Mouse (Mus musculus): ENCODE measurements around the gene Ugt1a6b.

The Ugt1a6b gene

DNA sequence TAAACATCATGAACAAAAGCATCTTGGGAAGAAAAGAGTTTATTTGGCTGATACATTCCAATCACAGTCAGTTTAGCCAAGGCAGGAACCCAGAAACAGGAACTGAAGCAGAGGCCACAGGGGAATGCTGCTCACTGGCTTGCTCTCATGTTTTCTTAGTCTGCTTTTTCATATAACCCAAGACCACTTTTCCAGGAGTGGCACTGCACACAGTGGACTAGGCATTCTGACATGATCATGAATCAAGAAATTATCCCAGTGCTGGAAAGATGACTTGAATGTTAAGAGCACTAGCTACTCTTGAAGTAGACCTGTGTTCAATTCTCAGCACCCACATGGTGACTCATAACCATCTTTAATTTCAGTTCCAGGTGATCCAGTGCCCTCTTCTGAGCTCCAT, 122.7 kb downstream of the Ugt1a6b start:
- DNase-seq = no peak

DNA sequence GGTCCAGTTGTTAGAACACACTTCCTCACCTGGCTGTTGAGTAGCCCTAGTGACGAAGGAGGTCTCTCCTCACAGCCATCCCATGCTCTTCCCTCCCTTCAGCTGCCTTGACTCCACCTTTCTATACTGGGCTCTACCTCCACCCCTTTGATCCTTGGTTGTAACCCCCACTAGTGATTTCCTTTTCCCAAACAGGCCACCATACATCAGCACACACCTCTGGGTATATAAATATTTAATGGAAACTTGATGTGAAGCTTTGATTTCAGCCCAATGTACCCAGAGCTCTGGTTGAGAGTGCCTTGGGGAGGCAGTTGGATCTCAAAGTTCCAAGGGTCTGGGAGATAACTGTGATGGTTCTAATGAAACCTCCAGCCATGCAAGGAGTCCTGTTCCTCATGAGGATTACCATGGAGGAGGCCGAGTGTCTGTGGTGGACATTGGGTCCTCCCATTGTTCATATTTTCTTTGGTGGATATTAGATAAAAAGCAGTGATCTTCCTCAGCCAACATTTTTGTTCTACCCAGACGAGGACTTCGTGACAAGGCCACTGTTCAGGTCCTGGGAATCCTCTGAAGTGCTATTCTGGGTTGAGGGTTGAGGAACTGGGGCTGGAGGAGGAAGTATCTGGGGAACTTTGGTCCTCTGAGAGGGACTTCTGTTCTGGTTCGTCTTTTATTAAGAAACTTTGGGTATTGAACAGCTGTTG, 123.8 kb downstream of the Ugt1a6b start, which contains the start of gene Mroh2a:
TSS of gene Mroh2a (plus strand) at position 317 of the 710 bp plus-strand sequence.
- no peak for DNase-seq

DNA sequence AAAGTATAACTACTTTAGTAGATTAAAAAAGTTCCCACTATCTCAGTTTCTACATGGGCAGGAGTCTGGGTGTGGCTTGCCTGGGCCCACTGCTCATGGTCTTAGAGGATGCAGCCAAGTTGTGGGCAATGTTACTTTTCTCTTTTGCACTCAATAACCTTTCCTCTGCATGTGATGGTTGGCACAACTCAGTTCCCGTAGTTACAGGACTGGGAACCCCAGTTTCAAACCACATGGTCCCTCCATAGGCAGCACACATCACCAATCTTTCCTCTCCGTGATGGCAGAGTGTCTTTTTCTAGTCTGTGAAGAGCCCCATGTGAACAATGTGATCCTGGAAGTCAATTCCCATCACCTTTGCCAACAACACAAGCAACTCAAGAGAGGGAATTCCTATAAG, 124.4 kb downstream of the Ugt1a6b start:
- DNase-seq = no peak

DNA sequence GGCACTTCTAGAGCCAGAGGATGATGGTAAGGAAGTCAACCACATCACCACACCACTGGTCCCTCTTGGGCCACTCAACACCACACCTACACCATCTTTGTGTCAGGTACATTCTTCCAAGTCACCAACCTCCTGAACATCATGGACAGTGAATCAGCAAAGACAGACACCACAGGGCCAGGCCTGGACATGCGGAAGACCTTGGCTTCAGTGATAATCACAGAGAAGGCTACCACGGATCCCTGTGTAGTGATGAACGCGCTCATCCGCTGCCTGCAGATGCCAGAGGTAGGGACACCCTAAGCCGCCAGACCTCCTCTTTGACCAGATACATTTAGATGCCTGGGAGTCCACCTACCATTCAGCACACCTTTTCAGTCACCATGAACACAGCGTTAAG, 125.1 kb downstream of the Ugt1a6b start:
- no peak for DNase-seq

DNA sequence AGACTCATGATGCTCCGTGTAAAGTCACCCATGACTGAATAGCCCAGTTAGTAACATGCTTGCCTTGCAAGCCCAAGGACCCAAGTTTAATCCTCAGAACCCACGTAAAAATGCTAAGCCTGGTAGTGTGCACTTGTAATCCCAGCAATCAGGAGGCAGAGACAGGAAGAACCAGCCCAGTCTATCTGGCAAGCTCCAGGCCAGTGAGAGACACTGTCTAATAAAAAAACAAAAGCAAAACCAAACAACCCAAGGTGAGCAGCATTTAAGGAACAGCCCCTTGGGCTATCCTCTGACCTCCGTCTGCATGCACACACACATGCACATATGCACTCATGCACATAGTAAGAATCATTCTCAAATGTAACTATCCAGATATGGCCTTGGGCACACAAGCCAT, 126.5 kb downstream of the Ugt1a6b start:
- no peak for DNase-seq

DNA sequence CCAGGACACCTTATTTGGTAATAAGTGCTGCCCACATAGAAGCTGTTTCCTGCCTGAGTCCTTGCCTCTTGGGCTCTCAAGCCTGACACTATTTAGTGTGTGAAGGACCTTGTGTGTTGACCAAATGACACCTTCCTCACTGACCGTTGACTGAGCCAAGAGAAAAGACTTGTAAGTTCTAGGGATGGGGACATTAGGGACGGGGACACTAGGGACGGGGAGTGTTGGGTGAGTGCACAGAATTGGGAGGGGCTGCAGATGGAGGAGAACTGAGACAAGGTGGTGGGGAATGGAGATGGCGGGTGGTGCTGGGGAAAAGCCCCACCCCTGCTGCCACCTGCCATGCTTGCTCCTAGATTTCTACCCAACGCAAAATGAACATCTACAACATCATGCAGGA, 126.9 kb downstream of the Ugt1a6b start:
- no peak for DNase-seq

DNA sequence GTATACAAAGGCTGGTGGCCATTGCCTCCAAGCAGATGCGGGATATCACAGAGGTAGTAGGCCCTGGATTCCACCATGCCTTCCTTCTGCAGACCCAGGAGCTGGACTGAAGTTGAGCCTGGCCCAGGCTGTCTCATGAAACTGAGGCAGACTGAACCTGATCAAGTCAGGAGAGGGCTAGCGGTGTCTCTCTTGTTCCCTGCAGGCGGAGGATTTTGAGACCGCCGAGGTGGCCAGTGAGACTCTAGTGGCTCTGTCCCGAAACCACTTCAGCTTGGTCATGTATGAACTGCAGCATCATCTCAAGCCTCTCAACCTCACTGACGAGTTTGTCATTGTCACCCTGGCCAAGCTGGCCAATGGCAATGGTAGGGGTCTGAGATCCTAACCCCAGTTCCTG, 127.4 kb downstream of the Ugt1a6b start:
- no peak for DNase-seq

DNA sequence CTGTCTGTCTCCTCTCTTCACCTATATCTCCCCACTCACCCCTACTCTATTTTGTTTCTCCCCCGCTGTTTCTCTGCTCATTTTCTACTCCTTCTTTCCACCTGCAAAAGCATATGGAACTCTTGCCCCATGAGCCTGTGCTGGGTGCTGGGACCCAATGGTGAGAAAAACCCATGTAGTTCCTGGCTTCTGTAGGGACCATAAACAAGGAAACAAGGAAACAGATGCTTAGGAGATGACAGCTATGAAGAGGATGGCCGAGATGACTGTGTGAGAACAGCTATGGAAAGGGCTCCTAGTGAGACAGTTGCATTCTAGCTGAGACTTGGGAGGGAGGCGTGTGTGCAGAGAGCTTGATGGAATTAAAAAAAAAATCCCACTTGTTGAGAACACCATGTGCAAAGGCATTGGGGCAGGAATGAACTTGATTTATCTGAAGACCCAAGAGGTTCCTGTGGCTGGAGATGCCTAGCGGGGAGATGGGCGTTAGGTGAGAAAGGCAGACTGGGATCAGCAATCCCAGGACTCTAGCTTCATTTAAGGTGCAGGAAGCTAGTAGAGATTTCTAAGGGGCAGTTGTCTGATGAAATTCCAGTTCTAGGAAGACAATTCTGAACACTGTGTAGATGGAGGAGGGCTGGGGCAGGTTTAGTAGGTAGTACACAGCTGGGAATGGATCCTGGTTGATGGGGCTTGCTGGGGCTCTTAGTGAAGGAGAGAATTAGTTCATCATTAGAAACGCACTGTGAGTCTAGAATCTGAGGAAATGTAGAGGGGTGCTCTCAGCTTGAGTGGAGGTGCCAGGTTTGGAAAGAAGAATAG, 128.1 kb downstream of the Ugt1a6b start:
- DNase-seq = no peak

DNA sequence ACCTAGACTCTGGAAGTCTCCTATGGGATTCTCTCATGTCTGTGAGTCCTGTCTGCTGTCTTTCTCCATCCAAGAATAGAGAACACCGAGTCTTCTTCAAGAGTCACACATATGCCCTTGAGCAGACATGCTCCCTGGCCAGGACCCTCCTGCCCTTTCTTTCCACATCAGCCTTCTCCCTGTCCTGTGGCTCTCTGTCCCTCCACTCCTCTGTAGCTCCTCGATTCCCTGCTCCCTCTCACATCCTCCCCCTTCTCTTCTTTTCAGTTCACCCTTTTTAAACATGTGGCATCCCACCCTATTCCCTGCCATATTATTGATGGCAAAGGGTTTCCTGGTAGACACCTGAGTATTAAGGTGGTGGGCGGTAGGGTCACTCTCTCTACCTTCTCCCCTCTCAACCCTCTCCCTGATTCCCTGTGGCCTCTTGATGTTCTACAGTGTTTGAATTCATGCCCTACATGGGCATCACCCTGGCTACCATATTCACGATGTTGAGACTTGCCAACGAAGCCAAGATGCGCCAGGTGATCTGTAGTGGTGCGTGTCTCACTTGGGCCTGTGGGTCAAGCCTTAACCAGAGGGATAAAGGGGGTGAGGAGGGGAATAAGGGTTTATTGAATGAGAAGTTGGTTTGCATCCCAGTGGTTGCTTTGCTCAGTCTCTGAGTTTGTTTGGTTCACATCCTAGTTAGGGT, 128.9 kb downstream of the Ugt1a6b start:
- no peak for DNase-seq

DNA sequence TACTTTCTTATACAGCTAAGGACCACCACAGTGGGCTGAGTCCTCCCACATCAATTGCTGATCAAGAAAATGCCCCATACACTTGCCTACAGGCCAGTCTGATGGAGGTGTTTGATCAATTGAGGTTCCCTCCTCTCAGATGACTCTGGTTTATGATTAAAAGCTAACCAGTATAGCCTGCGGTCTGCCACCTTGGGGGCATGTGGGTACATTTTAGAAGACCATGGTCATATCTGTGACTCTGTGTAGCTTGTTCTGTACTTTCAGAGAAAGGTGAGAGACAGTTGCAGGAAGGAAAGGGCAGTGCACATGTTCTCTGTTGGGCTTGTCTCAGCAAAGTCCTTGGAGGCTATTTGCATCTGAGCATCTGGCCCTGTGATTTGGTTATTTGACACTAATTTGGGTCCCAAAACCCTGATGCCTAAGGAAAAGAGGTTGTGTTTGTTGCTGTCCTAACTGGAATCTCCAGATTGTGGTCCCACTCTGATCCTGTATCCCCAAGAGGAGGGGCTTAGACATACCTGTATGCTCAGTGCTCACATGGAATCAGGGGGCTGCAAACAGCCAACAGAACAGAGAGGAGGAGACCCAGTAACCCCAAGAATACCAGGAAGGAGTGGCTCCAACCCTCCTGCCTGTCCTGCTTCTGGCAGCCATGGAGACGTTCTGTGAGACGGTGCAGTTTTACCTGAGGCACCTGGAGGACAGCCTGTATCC, 129.8 kb downstream of the Ugt1a6b start:
- DNase-seq = no peak

DNA sequence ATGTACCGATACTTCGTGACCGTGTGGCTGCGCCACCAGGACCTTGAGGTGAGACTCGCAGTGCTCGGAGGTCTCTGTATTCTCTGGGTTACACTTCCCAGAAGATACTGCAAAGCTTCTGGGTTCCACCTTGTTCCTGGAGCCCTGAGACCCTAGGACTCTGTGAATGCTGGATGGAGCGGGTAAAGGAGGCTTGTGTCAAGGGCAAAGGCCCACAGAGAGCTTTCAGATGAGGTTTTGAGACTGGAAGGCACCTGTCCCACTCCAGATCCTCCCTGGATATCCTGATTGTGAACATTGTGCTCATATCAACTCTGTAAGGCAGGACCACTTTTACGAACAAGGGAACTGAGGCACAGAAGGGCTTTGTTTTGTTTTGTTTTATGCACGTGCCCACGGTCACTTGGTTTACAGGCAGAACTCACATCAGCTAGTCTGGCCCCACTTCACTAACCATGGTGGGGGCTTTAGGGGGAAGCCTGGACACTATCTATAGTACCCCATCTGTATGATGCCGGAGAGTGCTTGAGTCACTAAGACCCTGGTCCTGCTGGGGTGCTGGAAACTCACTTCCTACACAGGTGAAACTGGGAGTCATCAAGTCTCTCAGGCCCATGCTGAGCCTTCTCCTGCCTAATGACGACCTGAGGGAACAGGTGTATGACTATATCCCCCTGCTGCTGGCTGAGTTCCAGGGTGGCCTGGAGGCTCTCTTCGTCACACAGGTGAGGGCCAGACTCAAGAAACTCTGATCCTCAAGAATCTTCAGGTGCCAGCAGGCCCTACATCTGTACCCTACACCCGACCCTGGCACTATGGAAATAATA, 130.6 kb downstream of the Ugt1a6b start:
- no peak for DNase-seq

DNA sequence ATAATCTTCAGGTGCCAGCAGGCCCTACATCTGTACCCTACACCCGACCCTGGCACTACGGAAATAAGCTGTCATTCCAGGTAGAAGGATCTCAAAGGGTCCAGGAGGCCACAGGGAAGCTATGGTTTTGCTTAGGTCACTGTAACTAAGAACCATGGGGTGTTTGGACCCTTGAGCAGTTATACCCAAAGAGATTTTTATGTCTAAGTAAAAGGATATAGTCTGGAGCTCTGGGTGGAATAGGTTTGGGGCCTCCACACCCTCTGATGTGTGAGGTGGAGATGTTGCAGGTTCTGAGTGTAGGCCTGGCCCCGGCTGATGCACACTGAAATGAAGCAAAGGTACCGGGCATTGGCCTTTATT, 131.2 kb downstream of the Ugt1a6b start:
- no peak for DNase-seq

DNA sequence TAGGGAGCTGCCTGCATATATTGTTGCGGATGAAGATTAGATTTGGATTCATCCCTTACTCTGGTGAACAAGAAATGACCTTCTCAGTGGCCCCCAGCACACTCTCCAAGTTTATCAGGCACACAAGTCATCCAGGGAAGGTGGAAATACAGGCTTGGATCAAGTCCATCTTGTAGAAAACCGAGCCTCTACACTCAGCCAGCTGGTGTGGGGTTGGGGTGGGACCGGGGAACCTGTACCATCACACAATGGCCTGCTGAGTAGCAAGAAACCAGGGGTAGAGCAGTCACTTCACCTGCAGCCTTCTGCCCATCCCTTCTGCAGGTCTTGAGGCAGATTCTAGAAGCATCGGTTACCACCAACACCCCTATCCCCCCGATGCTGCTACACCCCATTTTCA, 131.6 kb downstream of the Ugt1a6b start:
- no peak for DNase-seq

DNA sequence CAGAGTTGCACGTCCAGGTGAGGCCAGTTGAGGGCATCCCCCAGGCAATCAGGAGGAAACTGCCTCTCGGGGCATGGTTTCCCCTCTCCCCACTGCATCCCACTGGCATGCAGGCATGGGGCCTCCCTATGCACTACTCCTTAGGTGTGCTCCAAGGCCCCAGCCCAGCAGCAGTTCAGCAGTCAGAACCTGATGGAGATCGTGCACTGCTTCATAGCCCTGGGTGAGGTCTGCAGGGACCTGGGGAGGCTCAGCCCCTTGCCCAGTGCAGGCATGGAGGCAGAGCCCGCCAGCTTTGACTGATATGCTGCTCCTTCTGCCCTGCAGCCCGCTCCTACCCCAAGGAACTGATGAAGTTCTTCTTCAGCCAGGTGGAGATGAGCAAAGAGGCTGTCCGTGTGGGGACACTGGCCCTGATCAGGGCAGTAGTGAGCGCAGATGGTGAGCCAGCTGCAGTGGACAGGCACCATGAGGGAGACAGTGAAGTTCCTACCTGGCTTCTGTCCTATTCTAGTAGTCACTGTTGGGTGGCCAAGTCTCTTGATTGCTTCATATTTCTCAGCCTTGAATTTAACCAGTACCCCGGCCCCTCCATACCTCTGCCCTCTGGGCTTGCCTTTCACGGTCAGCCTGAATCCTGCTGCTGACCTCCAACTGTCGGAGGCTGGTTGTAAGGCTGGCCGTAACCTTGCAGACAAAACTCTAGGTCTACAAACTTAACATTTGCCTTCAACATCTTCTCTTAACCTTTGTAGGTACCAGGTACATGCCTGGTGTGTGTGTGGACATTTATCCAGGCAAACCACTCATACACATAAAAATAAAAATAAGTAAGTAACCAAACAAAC, 132.2 kb downstream of the Ugt1a6b start:
- no peak for DNase-seq

DNA sequence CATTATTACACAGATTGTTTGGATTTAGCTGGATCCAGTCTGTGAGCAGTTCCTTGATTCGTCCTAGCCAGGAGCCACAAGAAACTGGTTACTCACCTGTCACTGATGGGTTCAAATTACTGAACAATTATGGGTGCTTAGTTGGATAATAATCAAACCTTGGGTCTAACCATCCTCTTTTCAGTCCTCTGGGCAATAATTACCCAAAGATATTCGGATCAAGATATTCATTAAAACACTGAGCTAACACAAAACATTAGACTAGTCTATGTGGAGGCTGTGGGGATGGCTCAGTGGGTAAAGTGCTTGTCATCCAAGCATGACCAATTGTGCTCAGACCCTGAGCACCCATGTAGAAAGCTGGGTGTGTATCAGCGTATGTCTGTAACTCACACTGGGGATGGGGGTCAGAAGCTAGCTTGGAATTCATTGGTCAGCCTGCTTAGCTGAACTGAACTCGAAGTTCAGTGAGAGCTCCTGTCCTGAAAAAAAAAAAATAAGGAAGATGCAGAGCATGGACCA, 132.9 kb downstream of the Ugt1a6b start:
- no peak for DNase-seq

DNA sequence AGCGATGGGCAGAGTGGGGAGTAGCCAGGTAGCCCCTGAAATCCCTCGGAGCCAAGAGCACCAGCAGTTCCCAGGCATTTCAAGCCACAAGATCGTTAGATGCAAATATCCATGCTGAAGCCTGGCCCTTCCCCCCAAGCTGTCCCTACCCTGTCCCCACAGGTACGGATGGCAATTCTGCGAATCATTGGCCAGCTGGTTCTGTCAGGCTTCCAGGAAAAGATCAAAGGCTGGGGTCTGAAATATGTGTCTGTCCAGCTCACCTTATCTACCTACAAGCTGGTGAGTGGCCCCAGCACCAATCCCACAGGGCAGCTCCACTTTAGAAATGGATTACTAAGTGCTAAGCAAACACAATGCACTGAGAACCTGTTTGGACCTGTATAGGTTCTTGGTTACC, 134.3 kb downstream of the Ugt1a6b start:
- DNase-seq = no peak

DNA sequence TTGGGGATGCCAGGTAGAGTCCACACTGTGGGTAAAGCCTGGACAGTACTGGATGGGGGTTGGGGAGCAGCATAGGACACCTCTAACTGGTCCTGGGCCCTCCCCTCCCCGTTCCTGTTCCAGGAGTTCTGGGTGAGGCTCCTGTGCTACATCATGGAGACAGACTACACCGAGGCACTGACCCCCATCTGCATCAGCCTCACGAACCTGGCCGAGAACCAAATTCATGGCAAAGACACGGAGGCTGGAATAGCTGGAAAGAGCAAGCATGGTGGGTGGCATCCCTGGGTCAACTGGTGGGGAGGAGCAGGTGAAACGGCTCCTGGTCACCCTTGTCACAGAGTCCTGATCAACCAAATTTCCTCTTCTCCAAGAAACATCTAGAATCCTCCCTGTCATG, 135.7 kb downstream of the Ugt1a6b start:
- no peak for DNase-seq

DNA sequence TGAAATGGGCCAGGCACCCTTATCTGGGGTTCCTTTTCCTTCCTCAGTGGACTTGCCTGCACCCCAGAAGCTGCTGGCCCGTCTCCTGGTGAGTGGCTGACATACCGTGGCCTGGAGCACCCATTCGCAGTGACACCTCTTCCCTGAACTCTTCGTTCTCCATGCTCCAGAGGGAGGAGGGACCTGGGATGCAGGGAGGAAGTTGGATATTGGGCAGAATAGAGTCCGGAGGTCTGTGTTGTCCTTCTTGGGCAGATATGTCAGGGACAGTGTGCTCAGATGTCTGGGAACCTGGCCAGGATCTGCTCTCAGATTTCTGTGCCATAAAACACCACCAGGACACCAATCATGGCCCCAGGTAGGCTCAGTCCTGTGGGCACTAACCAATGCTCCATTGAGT, 137.0 kb downstream of the Ugt1a6b start:
- no peak for DNase-seq

DNA sequence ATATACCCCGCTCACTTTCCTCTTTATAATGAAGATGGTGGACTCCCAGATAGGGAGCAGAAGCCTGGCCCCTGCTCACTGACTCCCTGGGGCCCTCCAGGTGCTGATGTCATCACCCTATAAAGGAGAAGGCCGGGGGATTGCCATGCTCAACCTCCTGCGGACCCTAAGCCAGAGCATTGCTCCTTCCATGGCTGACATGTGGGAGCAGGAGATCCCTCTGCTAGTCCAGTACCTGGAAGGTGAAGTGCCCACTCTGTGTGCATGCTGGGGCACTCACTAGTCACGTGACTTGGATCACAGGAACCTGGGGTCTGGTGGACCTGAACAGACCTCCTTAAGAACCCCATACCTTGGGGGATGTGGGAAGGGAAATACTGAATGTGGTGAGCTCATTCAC, 137.5 kb downstream of the Ugt1a6b start:
- no peak for DNase-seq

DNA sequence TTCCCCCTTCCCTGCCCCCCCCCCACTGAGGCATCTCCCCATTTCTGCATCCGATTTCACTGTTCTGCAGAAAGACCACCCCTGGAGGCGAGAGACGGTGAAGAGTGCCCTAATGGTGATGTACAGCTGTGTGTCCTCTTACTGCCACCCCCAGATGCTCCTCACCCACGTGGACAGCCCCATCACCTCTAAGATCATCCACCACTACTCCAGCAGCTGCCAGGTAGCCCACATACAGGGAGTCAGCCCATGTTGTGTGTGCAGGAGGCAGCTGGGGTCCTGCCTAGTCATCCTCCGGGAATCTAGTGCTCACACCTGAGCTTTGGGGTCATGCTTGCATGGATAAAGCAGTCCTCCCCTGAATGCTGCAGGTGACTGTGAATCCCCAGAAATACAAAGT, 140.8 kb downstream of the Ugt1a6b start:
- DNase-seq = no peak

DNA sequence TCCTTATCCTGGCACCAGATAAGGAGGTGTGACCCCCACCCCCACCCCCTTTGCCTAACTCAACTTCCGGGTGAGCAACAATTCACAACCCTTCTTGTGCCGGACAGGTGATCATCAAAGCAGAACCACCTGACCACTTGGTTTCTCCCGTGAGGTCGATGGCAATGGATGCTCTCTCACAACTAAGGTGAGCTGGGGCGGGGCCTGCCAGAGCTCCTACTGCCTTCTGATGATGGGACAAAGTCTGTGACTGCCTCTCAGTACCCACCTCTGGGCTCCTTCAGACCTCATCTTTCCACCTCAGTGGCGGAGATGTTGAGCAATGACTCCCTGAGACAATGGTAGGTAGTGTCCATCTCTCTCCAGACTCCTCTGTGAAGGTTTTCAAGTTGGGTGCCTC, 142.8 kb downstream of the Ugt1a6b start:
- no peak for DNase-seq

Data from lung, postnatal 14 days (tissue).